ENCODE assay signal across 9 mouse cellular contexts in the genomic region with DNA sequence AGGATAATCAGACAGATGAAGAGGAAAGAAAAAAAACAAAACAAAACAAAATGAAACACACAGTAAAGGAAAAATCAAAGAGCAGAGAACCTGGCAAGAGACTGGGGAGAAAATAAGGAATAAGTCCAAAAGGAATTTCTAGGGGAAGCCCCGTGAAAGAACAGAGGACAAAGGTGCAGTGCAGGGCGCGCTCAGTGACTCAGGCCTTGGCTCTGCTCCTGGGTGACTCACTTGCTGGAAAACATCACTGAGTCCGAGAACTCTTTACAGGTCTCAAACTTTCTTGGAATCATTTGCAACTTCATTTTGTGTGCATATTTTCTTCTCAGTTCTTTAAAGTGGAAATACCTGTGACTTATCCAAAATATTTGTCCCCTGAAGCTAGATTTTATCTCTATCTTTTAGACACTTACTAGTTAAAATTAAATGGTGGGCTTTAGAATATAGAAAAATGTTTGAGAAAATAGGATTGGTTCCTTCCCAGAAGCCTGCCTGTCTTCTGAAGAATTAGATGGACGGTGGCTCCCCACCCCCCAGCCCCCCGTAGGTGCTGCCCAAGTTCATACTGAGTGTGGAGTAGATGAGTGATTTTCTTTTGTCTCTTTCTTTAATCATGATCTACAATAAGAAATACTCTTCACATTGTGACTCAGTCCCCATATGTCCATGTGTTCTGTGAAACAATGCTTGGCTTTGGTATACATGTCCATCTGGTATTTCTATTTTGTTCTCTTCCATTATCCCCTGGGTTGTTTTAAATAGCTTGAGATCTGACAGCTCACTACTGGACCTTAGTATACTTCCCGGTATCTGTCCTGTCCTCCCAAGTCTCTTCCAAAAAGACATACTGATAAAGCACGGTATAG.
A peak's percentile ranks its signal among the peaks of the same experiment; 100 is the strongest.
DNase-seq lines count a peak whose midpoint lies in the region; ATAC-seq and TF ChIP-seq lines count a peak whose summit lies in the region.
"Had no signal": no experiment of that assay in that cellular context is flagged by ENCODE, and none has a peak within 500 bp of the region (broad histone marks: within the 10 kb centered on the region; RNA-seq: fewer than 3 reads in every experiment).

No protein-coding gene starts in this region.

- H3K4me2 ChIP-seq in CH12.LX (ENCODE audit: insufficient read depth, low read depth, poor library complexity, severe bottlenecking): peak overlapping the region; percentile 76
- H3K4me2 ChIP-seq in heart, embryonic 15.5 days: no peak overlapping the region
- no peak overlapping the region for H3K4me2 ChIP-seq in stomach, postnatal 0 days (replicated peaks; ENCODE audit: low read depth)
- H3K4me2 ChIP-seq: embryonic facial prominence, embryonic 15.5 days had no signal

- peak overlapping the region; percentile 78 for H3K9ac ChIP-seq in CH12.LX (ENCODE audit: insufficient read depth, low read depth)
- no peak overlapping the region for H3K9ac ChIP-seq in heart, embryonic 15.5 days
- no peak overlapping the region for H3K9ac ChIP-seq in stomach, postnatal 0 days (ENCODE audit: low read length)
- H3K9ac ChIP-seq: embryonic facial prominence, embryonic 15.5 days had no signal

- no peaks in the 10 kb centered on the region for H3K9me3 ChIP-seq in CH12.LX (replicated peaks; ENCODE audit: low read length)
- no peaks in the 10 kb centered on the region for H3K9me3 ChIP-seq in heart, embryonic 15.5 days (replicated peaks)
- no peaks in the 10 kb centered on the region for H3K9me3 ChIP-seq in stomach, postnatal 0 days (ENCODE audit: control insufficient read depth, low read length)
- H3K9me3 ChIP-seq: embryonic facial prominence, embryonic 15.5 days had no signal

- TF ChIP-seq EP300 in CH12.LX (IDR thresholded peaks at IDR 0.05; ENCODE audit: low read length): 0 out of 2 replicates have a peak, but pooled peaks have one; percentile 26
- no peak for TF ChIP-seq EP300 in stomach, postnatal 0 days (optimal IDR thresholded peaks at IDR 0.05)

- no peak for TF ChIP-seq POLR2A in CH12.LX (IDR thresholded peaks at IDR 0.05; ENCODE audit: low read depth, low read length)

- H3K27me3 ChIP-seq in CH12.LX (replicated peaks): no peaks in the 10 kb centered on the region
- H3K27me3 ChIP-seq in heart, embryonic 15.5 days: no peaks in the 10 kb centered on the region
- H3K27me3 ChIP-seq in stomach, postnatal 0 days (ENCODE audit: control insufficient read depth, insufficient read depth, low read length): no peaks in the 10 kb centered on the region
- H3K27me3 ChIP-seq: embryonic facial prominence, embryonic 15.5 days had no signal

- no peaks in the 10 kb centered on the region for H3K36me3 ChIP-seq in CH12.LX (replicated peaks in 1 of 2; ENCODE audit: control insufficient read depth in 1 of 2, insufficient read depth in 1 of 2, low read length in 1 of 2)
- H3K36me3 ChIP-seq in heart, embryonic 15.5 days: no peaks in the 10 kb centered on the region
- H3K36me3 ChIP-seq in stomach, postnatal 0 days (ENCODE audit: control insufficient read depth, insufficient read depth, low read length): no peaks in the 10 kb centered on the region
- H3K36me3 ChIP-seq: embryonic facial prominence, embryonic 15.5 days had no signal

- no peak for TF ChIP-seq RAD21 in CH12.LX (IDR thresholded peaks at IDR 0.05; ENCODE audit: low read depth, low read length)

- ATAC-seq in frontal cortex, adult (ENCODE audit: low TSS enrichment): peak; percentile 75
- ATAC-seq in heart, embryonic 15.5 days (replicated peaks; ENCODE audit: insufficient number of reproducible peaks, insufficient read depth, low FRiP score, low read depth): 0 out of 2 replicates have a peak, but pooled peaks have one; percentile 55
- ATAC-seq in stomach, postnatal 0 days (ENCODE audit: low FRiP score, low TSS enrichment): peak; percentile 93

- H3K4me1 ChIP-seq in CH12.LX (ENCODE audit: control insufficient read depth in 1 of 2, insufficient read depth in 2 of 2): peaks cover 16 to 59% of the 10 kb centered on the region in 2 experiments
- H3K4me1 ChIP-seq in heart, embryonic 15.5 days (replicated peaks): peaks cover 22% of the 10 kb centered on the region
- no peaks in the 10 kb centered on the region for H3K4me1 ChIP-seq in stomach, postnatal 0 days (replicated peaks; ENCODE audit: control insufficient read depth, insufficient read depth)
- H3K4me1 ChIP-seq: embryonic facial prominence, embryonic 15.5 days had no signal

- H3K79me2 ChIP-seq in CH12.LX (replicated peaks; ENCODE audit: control insufficient read depth, extremely low read depth, insufficient read depth, poor library complexity, severe bottlenecking): no peaks in the 10 kb centered on the region

- 44% methylated on average over 8 of the region's 8 CpGs for WGBS in heart, embryonic 15.5 days
- 34% methylated on average over 8 of the region's 8 CpGs for WGBS in stomach, postnatal 0 days

- H3K4me3 ChIP-seq in CH12.LX (replicated peaks in 1 of 3; ENCODE audit: low read depth in 2 of 3, low read length in 2 of 3, poor library complexity in 1 of 3): no peak overlapping the region
- no peak overlapping the region for H3K4me3 ChIP-seq in heart, embryonic 15.5 days
- no peak overlapping the region for H3K4me3 ChIP-seq in stomach, postnatal 0 days (ENCODE audit: low read depth, low read length)
- H3K4me3 ChIP-seq: embryonic facial prominence, embryonic 15.5 days had no signal

- DNase-seq in frontal cortex, postnatal 14 days (ENCODE audit: low spot score in 2 of 2): no peak
- no peak for DNase-seq in CH12.LX (ENCODE audit: extremely low read depth)
- peak; percentile 79 to 85 for DNase-seq in cerebellum, postnatal 25 days
- DNase-seq in layer of hippocampus, postnatal 10 days (ENCODE audit: low spot score in 2 of 2): peak; percentile 34 to 60
- peak; percentile 85 for DNase-seq in stomach, postnatal 0 days (ENCODE audit: low spot score)
- DNase-seq in spleen, adult 18-20 months: no peak

- TF ChIP-seq CTCF in CH12.LX (conservative IDR thresholded peaks at IDR 0.05 in 1 of 2, IDR thresholded peaks at IDR 0.05 in 1 of 2; ENCODE audit: low read depth in 2 of 2, low read length in 2 of 2): no peak
- TF ChIP-seq CTCF in stomach, postnatal 0 days (IDR thresholded peaks at IDR 0.05; ENCODE audit: low read depth): no peak

- dilution Hi-C loops in CH12.LX (cut with MboI; ENCODE audit: extremely low pct_ligation_motif_present, extremely low pct_unique_long_range_greater_than_20kb, low sequenced_read_pairs): no loop called here

- H3K27ac ChIP-seq in CH12.LX (ENCODE audit: insufficient read depth, low read depth): peak overlapping the region; percentile 48; the same call in 1 of the 2 replicates
- H3K27ac ChIP-seq in heart, embryonic 15.5 days: peak overlapping the region; percentile 50; the same call in 1 of the 2 replicates
- H3K27ac ChIP-seq in stomach, postnatal 0 days (replicated peaks): no peak overlapping the region
- H3K27ac ChIP-seq: embryonic facial prominence, embryonic 15.5 days had no signal

- in situ Hi-C loops in CH12.LX (cut with MboI; ENCODE audit: low pct_ligation_motif_present, low pct_unique_long_range_greater_than_20kb, low sequenced_read_pairs): no loop called here

TF ChIP-seq in CH12.LX, 34 proteins besides CTCF, POLR2A, EP300 and RAD21:
- 0 out of 2 replicates have a peak, but pooled peaks have one; percentile 15 for TF ChIP-seq ETS1 (conservative IDR thresholded peaks at IDR 0.05; ENCODE audit: low read depth, low read length)
- TF ChIP-seq BHLHE40 (IDR thresholded peaks at IDR 0.05; ENCODE audit: low read depth, low read length): no peak; the same call in 1 of the 2 replicates

Comparison
In these comparisons a context has a peak if more than half of its experiments do, and no peak if none do; other contexts are left out.
1. DNase-seq: peak in cerebellum, postnatal 25 days (2 of 2), layer of hippocampus, postnatal 10 days (2 of 2) and stomach, postnatal 0 days (single experiment); none in frontal cortex, postnatal 14 days (0 of 2), CH12.LX (single experiment) and spleen, adult 18-20 months (0 of 2).
2. Peak in every context shown above with its lines, with median percentiles within 50 percentile points of each other: ATAC-seq.